Mouse (Mus musculus): ENCODE data around the gene Tnfaip2.
A peak's percentile ranks its signal among the peaks of the same experiment; 100 is the strongest.

Tnfaip2 gene

GRCm38 (mm10) chr12:111442309-111443010, at the start of gene Tnfaip2:
Gene Tnfaip2 (plus strand): TSS chr12:111442469.
- DNase-seq, result peak; percentile 36

GRCm38 (mm10) chr12:111394008-111394407, 48.3 kb upstream of the Tnfaip2 start:
- DNase-seq, result no peak

- no peak for DNase-seq
These were observed 45.3 kb upstream of the Tnfaip2 start for GRCm38 (mm10) chr12:111396997-111397396.

- DNase-seq, result peak; percentile 81
These were observed 40.6 kb upstream of the Tnfaip2 start for GRCm38 (mm10) chr12:111401454-111402184.

GRCm38 (mm10) chr12:111404880-111405279, 37.4 kb upstream of the Tnfaip2 start:
- DNase-seq, result no peak

- peak; percentile 43 for DNase-seq
These were observed 35.6 kb upstream of the Tnfaip2 start, which contains the start of gene Lbhd2 for GRCm38 (mm10) chr12:111406622-111407021. Gene Lbhd2 (plus strand): TSS chr12:111406809.

- DNase-seq, result no peak
These were observed 32.7 kb upstream of the Tnfaip2 start for GRCm38 (mm10) chr12:111409583-111409982.

GRCm38 (mm10) chr12:111411631-111412355, 30.5 kb upstream of the Tnfaip2 start:
- DNase-seq, result no peak

GRCm38 (mm10) chr12:111412581-111413284, 29.5 kb upstream of the Tnfaip2 start:
- no peak for DNase-seq

GRCm38 (mm10) chr12:111413300-111413699, 29.0 kb upstream of the Tnfaip2 start:
- peak; percentile 90 for DNase-seq

- peak; percentile 24 for DNase-seq
These were observed 25.1 kb upstream of the Tnfaip2 start, which contains the start of gene Exoc3l4 for GRCm38 (mm10) chr12:111416921-111417779. Gene Exoc3l4 (plus strand): TSS chr12:111417017.

- DNase-seq, result no peak
These were observed 22.4 kb upstream of the Tnfaip2 start for GRCm38 (mm10) chr12:111419918-111420317.

- DNase-seq, result no peak
These were observed 21.1 kb upstream of the Tnfaip2 start for GRCm38 (mm10) chr12:111420946-111421709.

- no peak for DNase-seq
These were observed 19.4 kb upstream of the Tnfaip2 start for GRCm38 (mm10) chr12:111422852-111423251.

- no peak for DNase-seq
These were observed 18.6 kb upstream of the Tnfaip2 start for GRCm38 (mm10) chr12:111423570-111424129.

- no peak for DNase-seq
These were observed 17.7 kb upstream of the Tnfaip2 start for GRCm38 (mm10) chr12:111424547-111424946.

- peak; percentile 88 for DNase-seq
These were observed 17.0 kb upstream of the Tnfaip2 start for GRCm38 (mm10) chr12:111425258-111425657.

GRCm38 (mm10) chr12:111425789-111426460, 16.3 kb upstream of the Tnfaip2 start:
- peak; percentile 97 for DNase-seq

GRCm38 (mm10) chr12:111427438-111428113, 14.7 kb upstream of the Tnfaip2 start:
- no peak for DNase-seq

Measured in thymus, postnatal 4 days (tissue).